In genomic region chr12:30584863-30585262, GRCm38 (mm10) we compare ENCODE assay signal across 8 mouse cellular contexts. TPM values are rescaled to one million over a fixed set of nuclear protein-coding genes. Genes with fewer than 3 reads are reported as not detected.
A peak's percentile ranks its signal among the peaks of the same experiment; 100 is the strongest.
DNase-seq lines count a peak whose midpoint lies in the region; ATAC-seq and TF ChIP-seq lines count a peak whose summit lies in the region.

No protein-coding gene starts in this region.

- no peaks in the 10 kb centered on the region for H3K9me3 ChIP-seq in forebrain, embryonic 12.5 days
- no peaks in the 10 kb centered on the region for H3K9me3 ChIP-seq in liver, embryonic 13.5 days (replicated peaks)

- H3K4me3 ChIP-seq in cerebellum, adult 2 months (replicated peaks; ENCODE audit: insufficient read depth, low read depth, low read length) = peak overlapping the region; percentile 63
- H3K4me3 ChIP-seq in C2C12 (ENCODE audit: insufficient read depth, poor library complexity, severe bottlenecking) = peak overlapping the region; percentile 61
- H3K4me3 ChIP-seq in forebrain, embryonic 12.5 days (replicated peaks) = peak overlapping the region; percentile 58
- H3K4me3 ChIP-seq in liver, embryonic 13.5 days (replicated peaks) = peak overlapping the region; percentile 77

- peaks cover 5% of the 10 kb centered on the region for H3K4me1 ChIP-seq in cerebellum, adult 2 months (ENCODE audit: control insufficient read depth, insufficient read depth, low read length)
- peaks cover 14% of the 10 kb centered on the region for H3K4me1 ChIP-seq in forebrain, embryonic 12.5 days
- peaks cover 20% of the 10 kb centered on the region for H3K4me1 ChIP-seq in liver, embryonic 13.5 days (replicated peaks)

- no peak for TF ChIP-seq CTCF in cerebellum, adult 2 months (IDR thresholded peaks at IDR 0.05; ENCODE audit: borderline replicate concordance, insufficient read depth, low read depth, low read length)
- TF ChIP-seq CTCF in C2C12 (IDR thresholded peaks at IDR 0.05; ENCODE audit: control insufficient read depth, insufficient read depth, insufficient read length) = no peak

- TF ChIP-seq POLR2A in cerebellum, adult 2 months (IDR thresholded peaks at IDR 0.05; ENCODE audit: borderline replicate concordance, insufficient read depth, low read length) = no peak

- H3K79me2 ChIP-seq in C2C12 (ENCODE audit: control insufficient read depth, insufficient read depth) = peaks cover 10% of the 10 kb centered on the region

- H3K36me3 ChIP-seq in C2C12 (ENCODE audit: control insufficient read depth, insufficient read depth) = peaks cover 20% of the 10 kb centered on the region
- H3K36me3 ChIP-seq in forebrain, embryonic 12.5 days (replicated peaks) = peaks cover 17% of the 10 kb centered on the region
- H3K36me3 ChIP-seq in liver, embryonic 13.5 days = peaks cover 26% of the 10 kb centered on the region

- no peak for DNase-seq in cerebellum, adult 2 months
- no peak for DNase-seq in cerebellum, adult 8-10 months
- DNase-seq in liver, embryonic 13.5 days = no peak
- DNase-seq in Muller cell, postnatal 12 days (ENCODE audit: inconsistent ontology term) = no peak
- no peak for DNase-seq in thymus, postnatal 0 days (ENCODE audit: low spot score)
- no peak for DNase-seq in frontal cortex, postnatal 14 days (ENCODE audit: low spot score in 2 of 2)

- WGBS in cerebellum, adult 2 months = 3% methylated on average over 6 of the region's 6 CpGs
- 9% methylated on average over 6 of the region's 6 CpGs for WGBS in forebrain, embryonic 12.5 days
- WGBS in liver, embryonic 13.5 days (ENCODE audit: insufficient replicate concordance) = 10% methylated on average over 6 of the region's 6 CpGs

- no peaks in the 10 kb centered on the region for H3K27me3 ChIP-seq in cerebellum, adult 2 months (ENCODE audit: control insufficient read depth, insufficient read depth, low read length)
- H3K27me3 ChIP-seq in C2C12 (ENCODE audit: control insufficient read depth, insufficient read depth, insufficient read length) = no peaks in the 10 kb centered on the region
- no peaks in the 10 kb centered on the region; the same call in 1 of the 2 replicates for H3K27me3 ChIP-seq in forebrain, embryonic 12.5 days
- H3K27me3 ChIP-seq in liver, embryonic 13.5 days = no peaks in the 10 kb centered on the region

- H3K4me2 ChIP-seq in forebrain, embryonic 12.5 days = peak overlapping the region; percentile 76
- H3K4me2 ChIP-seq in liver, embryonic 13.5 days = peak overlapping the region; percentile 84

- peak overlapping the region; percentile 75 for H3K9ac ChIP-seq in forebrain, embryonic 12.5 days
- peak overlapping the region; percentile 84 for H3K9ac ChIP-seq in liver, embryonic 13.5 days

- ATAC-seq in forebrain, embryonic 12.5 days (ENCODE audit: low FRiP score) = no peak; the same call in 1 of the 2 replicates
- ATAC-seq in liver, embryonic 13.5 days (ENCODE audit: low read depth) = peak; percentile 50

- no peaks in the 10 kb centered on the region for H3K79me3 ChIP-seq in C2C12 (ENCODE audit: low read depth)

- H3ac ChIP-seq in C2C12 (ENCODE audit: control insufficient read depth, insufficient read length, low read depth) = peak overlapping the region; percentile 54

- H3K27ac ChIP-seq in cerebellum, adult 2 months (ENCODE audit: insufficient read depth, low read length) = 0 out of 2 replicates have a peak overlapping the region, but pooled peaks have one; percentile 4
- H3K27ac ChIP-seq in forebrain, embryonic 12.5 days = no peak overlapping the region
- H3K27ac ChIP-seq in liver, embryonic 13.5 days = peak overlapping the region; percentile 77; the same call in 1 of the 2 replicates

TF ChIP-seq in C2C12, 6 proteins besides CTCF, POLR2A, EP300 and RAD21:
- TF ChIP-seq MYOD1 (IDR thresholded peaks at IDR 0.05; ENCODE audit: control insufficient read depth, insufficient read length, low read depth) (no peak), FOSL1 (IDR thresholded peaks at IDR 0.05; ENCODE audit: insufficient read depth, low read length, poor library complexity, severe bottlenecking) (no peak), CEBPB (IDR thresholded peaks at IDR 0.05; ENCODE audit: low read depth) (no peak), USF1 (IDR thresholded peaks at IDR 0.05; ENCODE audit: low read depth) (no peak), MYOG (IDR thresholded peaks at IDR 0.05; ENCODE audit: control insufficient read depth, extremely low read depth, insufficient read length) (no peak), MAX (IDR thresholded peaks at IDR 0.05) (no peak)
TF ChIP-seq in C2C12: peak in this region for 0.

RNA-seq across cellular contexts. Expression of gene Tmem18, which starts 0.6 kb away (rescaled TPM):
- polyA plus RNA-seq in cerebellum, adult 2 months (2012; rRNA removed) = 35.1 and 35.5 TPM in 2 replicates
- 6.9 TPM for polyA plus RNA-seq in C2C12 (2012; fragmentation: generic; extraction: Trizol)
- 27.8 and 28.3 TPM in 2 replicates for polyA plus RNA-seq in forebrain, embryonic 12.5 days (2016; fragmentation: Nextera tagmentation; extraction: Ambion mirVana)
- 10.9 and 12.1 TPM in 2 replicates for polyA plus RNA-seq in liver, embryonic 13.5 days (2015; fragmentation: Nextera tagmentation; extraction: Ambion mirVana)
- 22.9 and 27.7 TPM in 2 replicates for polyA plus RNA-seq in thymus, postnatal 0 days (2015; fragmentation: Nextera tagmentation; extraction: Ambion mirVana)
